Mouse (Mus musculus): Measurements from ENCODE around the gene Eid2. TPM values are rescaled to one million over a fixed set of nuclear protein-coding genes. Genes with fewer than 3 reads are reported as not detected.

Gene Eid2
- polyA plus RNA-seq, 1 experiment, result 5.2 TPM

- H3K4me1 ChIP-seq (ENCODE audit: control insufficient read depth, insufficient read depth, insufficient read length, low read length), result peaks cover 2% of the 10 kb centered on the region; the same call in 1 of the 2 replicates
- peak overlapping the region; percentile 82 for H3K4me3 ChIP-seq (ENCODE audit: insufficient read depth, low read depth, low read length)
- H3K27ac ChIP-seq (replicated peaks; ENCODE audit: low read depth, low read length), result peak overlapping the region; percentile 62
Observed at GRCm38 (mm10) chr7:28311151-28311925, 43.7 kb downstream of the Eid2 start.

GRCm38 (mm10) chr7:28311926-28312543 lies 44.4 kb downstream of the Eid2 start, which contains the start of gene Timm50:
Gene Timm50 (minus strand): TSS chr7:28312072.
- peaks cover 2% of the 10 kb centered on the region; the same call in 1 of the 2 replicates for H3K4me1 ChIP-seq (ENCODE audit: control insufficient read depth, insufficient read depth, insufficient read length, low read length)
- peak within 1 kb of the TSS; percentile 62 for H3K27ac ChIP-seq (replicated peaks; ENCODE audit: low read depth, low read length)
- H3K4me3 ChIP-seq (ENCODE audit: insufficient read depth, low read depth, low read length), result peak within 1 kb of the TSS; percentile 82

- Histone ChIP-seq H3K27ac (replicated peaks; ENCODE audit: low read depth, low read length) (no peak overlapping the region), H3K4me1 (ENCODE audit: control insufficient read depth, insufficient read depth, insufficient read length, low read length) (no peaks in the 10 kb centered on the region), H3K4me3 (ENCODE audit: insufficient read depth, low read depth, low read length) (no peak overlapping the region)
Observed at GRCm38 (mm10) chr7:28318036-28318435, 50.4 kb downstream of the Eid2 start.

- no peak overlapping the region for H3K4me3 ChIP-seq (ENCODE audit: insufficient read depth, low read depth, low read length)
- no peak overlapping the region for H3K27ac ChIP-seq (replicated peaks; ENCODE audit: low read depth, low read length)
- H3K4me1 ChIP-seq (ENCODE audit: control insufficient read depth, insufficient read depth, insufficient read length, low read length), result no peaks in the 10 kb centered on the region
Observed at GRCm38 (mm10) chr7:28318714-28319113, 51.0 kb downstream of the Eid2 start.

Other genes starting within 250 kb of the Eid2 start
- gene Psmc4, start 217.8 kb upstream of the Eid2 start, polyA plus RNA-seq (2012; ENCODE audit: insufficient read depth, insufficient read length, missing spikeins), result 114 and 122 TPM in 2 replicates
- not detected in 2 replicates for gene Fcgbp, start 196.6 kb upstream of the Eid2 start, polyA plus RNA-seq (2012; ENCODE audit: insufficient read depth, insufficient read length, missing spikeins)
- gene 9530053A07Rik, start 138.4 kb upstream of the Eid2 start, polyA plus RNA-seq (2012; ENCODE audit: insufficient read depth, insufficient read length, missing spikeins), result not detected in 2 replicates
- 19.9 and 25.7 TPM in 2 replicates for gene Fbl, start 98.2 kb upstream of the Eid2 start, polyA plus RNA-seq (2012; ENCODE audit: insufficient read depth, insufficient read length, missing spikeins)
- gene Dyrk1b, start 88.4 kb upstream of the Eid2 start, polyA plus RNA-seq (2012; ENCODE audit: insufficient read depth, insufficient read length, missing spikeins), result 17.9 and 26.8 TPM in 2 replicates
- gene Eid2b, start 9.9 kb downstream of the Eid2 start, polyA plus RNA-seq (2012; ENCODE audit: insufficient read depth, insufficient read length, missing spikeins), result 5.6 and 9.0 TPM in 2 replicates
- gene Selenov, start 23.3 kb downstream of the Eid2 start, polyA plus RNA-seq (2012; ENCODE audit: insufficient read depth, insufficient read length, missing spikeins), result not detected in 2 replicates
- not detected in 2 replicates for gene Dll3, start 34.4 kb downstream of the Eid2 start, polyA plus RNA-seq (2012; ENCODE audit: insufficient read depth, insufficient read length, missing spikeins)
- 99.5 and 124 TPM in 2 replicates for gene Timm50, start 44.2 kb downstream of the Eid2 start, polyA plus RNA-seq (2012; ENCODE audit: insufficient read depth, insufficient read length, missing spikeins)
- gene Supt5, start 70.9 kb downstream of the Eid2 start, polyA plus RNA-seq (2012; ENCODE audit: insufficient read depth, insufficient read length, missing spikeins), result 25.7 and 30.4 TPM in 2 replicates
- gene Rps16, start 82.8 kb downstream of the Eid2 start, polyA plus RNA-seq (2012; ENCODE audit: insufficient read depth, insufficient read length, missing spikeins), result 404 and 482 TPM in 2 replicates
- gene Plekhg2, start 104.7 kb downstream of the Eid2 start, polyA plus RNA-seq (2012; ENCODE audit: insufficient read depth, insufficient read length, missing spikeins), result 3.1 and 3.5 TPM in 2 replicates
- gene Zfp36, start 112.4 kb downstream of the Eid2 start, polyA plus RNA-seq (2012; ENCODE audit: insufficient read depth, insufficient read length, missing spikeins), result 25.1 and 70.2 TPM in 2 replicates
- 18.4 and 20.2 TPM in 2 replicates for gene Med29, start 124.8 kb downstream of the Eid2 start, polyA plus RNA-seq (2012; ENCODE audit: insufficient read depth, insufficient read length, missing spikeins)
- gene Paf1, start 125.1 kb downstream of the Eid2 start, polyA plus RNA-seq (2012; ENCODE audit: insufficient read depth, insufficient read length, missing spikeins), result 50.4 and 62.6 TPM in 2 replicates
- gene Gmfg, start 169.6 kb downstream of the Eid2 start, polyA plus RNA-seq (2012; ENCODE audit: insufficient read depth, insufficient read length, missing spikeins), result 7.1 and 9.6 TPM in 2 replicates
- 0.38 TPM in 1 of 2 replicates, not detected in the other for gene Lrfn1, start 184.1 kb downstream of the Eid2 start, polyA plus RNA-seq (2012; ENCODE audit: insufficient read depth, insufficient read length, missing spikeins)
- gene Ifnl2, start 242.6 kb downstream of the Eid2 start, polyA plus RNA-seq (2012; ENCODE audit: insufficient read depth, insufficient read length, missing spikeins), result not detected in 2 replicates

Measured in brown adipose tissue, adult 24 weeks (tissue).